Mouse (Mus musculus) brain, embryonic 14.5 days (tissue): ENCODE results near the gene Mycbpap. TPM values are rescaled to one million over a fixed set of nuclear protein-coding genes. Genes with fewer than 3 reads are reported as not detected.

ENCODE experiments used
- DNase-seq: peaks from one replicate; pipeline ENCODE4 v3.0.0-alpha.2; 2011; ENCODE audit warnings: low read depth
- CTCF ChIP-seq: fragments of 200-500 bp; IDR thresholded peaks from 2 replicates; pipeline ENCODE4 v1.5.1; 2012; ENCODE audit warnings: inconsistent platforms, mild to moderate bottlenecking, moderate library complexity, borderline replicate concordance; ENCODE audit not compliant: insufficient read depth, insufficient read length; ENCODE audit errors: extremely low read depth
- POLR2A ChIP-seq: fragments of 200-500 bp; IDR thresholded peaks from 2 replicates; pipeline ENCODE4 v1.6.1; 2012; ENCODE audit warnings: mild to moderate bottlenecking, inconsistent platforms, borderline replicate concordance; ENCODE audit not compliant: poor library complexity, insufficient read depth, insufficient read length, severe bottlenecking; ENCODE audit errors: extremely low read depth
- polyA plus RNA-seq: library from polyadenylated mRNA; depleted of rRNA; stranded (reverse); fragments of >200 nt; gene quantifications from 2 replicates; pipeline ENCODE4 v1.2.3, GENCODE M21; 2012; rRNA removed

Mycbpap gene
- polyA plus RNA-seq, result 2.5 and 3.0 TPM in 2 replicates

- peak; percentile 77 for DNase-seq
- TF ChIP-seq CTCF (no peak), POLR2A (no peak)
Observed at GRCm38 (mm10) chr11:94521219-94521843, at the start of gene Mycbpap. Gene Mycbpap, minus strand, starts transcription at chr11:94521742.

GRCm38 (mm10) chr11:94570612-94571011 is 49.1 kb upstream of the Mycbpap start:
- DNase-seq, result no peak
- no peak for TF ChIP-seq POLR2A
- TF ChIP-seq CTCF, result no peak

- DNase-seq, result no peak
- no peak for TF ChIP-seq POLR2A
- no peak for TF ChIP-seq CTCF
Observed at GRCm38 (mm10) chr11:94567326-94567725, 45.8 kb upstream of the Mycbpap start.

- TF ChIP-seq CTCF (no peak), POLR2A (no peak)
- no peak for DNase-seq
Observed at GRCm38 (mm10) chr11:94566534-94566933, 45.0 kb upstream of the Mycbpap start.

GRCm38 (mm10) chr11:94565151-94565479 is 43.6 kb upstream of the Mycbpap start:
- peak; percentile 23 for DNase-seq
- TF ChIP-seq POLR2A (no peak), CTCF (no peak)

GRCm38 (mm10) chr11:94564437-94565150 is 43.1 kb upstream of the Mycbpap start, which contains the start of gene Chad:
Gene Chad, plus strand, starts transcription at chr11:94565047.
- DNase-seq, result peak; percentile 46
- TF ChIP-seq POLR2A (no peak), CTCF (peak; percentile 6; the same call in 1 of the 2 replicates)

- no peak for TF ChIP-seq POLR2A
- TF ChIP-seq CTCF, result no peak
- no peak for DNase-seq
Observed at GRCm38 (mm10) chr11:94563821-94564220, 42.3 kb upstream of the Mycbpap start.

- TF ChIP-seq CTCF, result no peak
- no peak for TF ChIP-seq POLR2A
- no peak for DNase-seq
Observed at GRCm38 (mm10) chr11:94563383-94563782, 41.8 kb upstream of the Mycbpap start.

- peak; percentile 18 for DNase-seq
- no peak for TF ChIP-seq POLR2A
- TF ChIP-seq CTCF, result no peak
Observed at GRCm38 (mm10) chr11:94558226-94558625, 36.7 kb upstream of the Mycbpap start.

GRCm38 (mm10) chr11:94550442-94550744 is 28.9 kb upstream of the Mycbpap start:
- TF ChIP-seq POLR2A (no peak), CTCF (no peak)
- no peak for DNase-seq

GRCm38 (mm10) chr11:94549691-94550441 is 28.3 kb upstream of the Mycbpap start:
- TF ChIP-seq POLR2A, result no peak
- no peak for TF ChIP-seq CTCF
- no peak for DNase-seq
